8 mouse cellular contexts compared by ENCODE assay signal in the genomic region with DNA sequence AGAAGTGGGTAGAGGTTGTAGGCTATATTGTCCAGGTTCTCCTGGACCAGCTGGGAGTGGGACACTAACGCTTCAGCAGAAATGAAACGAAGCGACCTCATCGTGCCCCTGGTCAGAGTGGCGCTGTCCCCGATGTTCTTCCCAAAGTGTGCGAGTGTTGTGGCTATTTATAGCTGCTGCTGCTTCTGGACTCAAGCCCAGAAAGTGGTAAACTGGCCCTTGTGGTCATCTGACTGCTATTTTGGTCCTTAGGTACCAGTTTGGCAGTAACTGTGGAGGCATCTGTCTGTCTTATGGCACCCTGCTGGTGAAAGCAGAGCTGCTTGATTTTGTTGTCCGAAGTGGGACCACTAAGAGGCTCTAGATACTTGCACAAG. TPM values are rescaled to one million over a fixed set of nuclear protein-coding genes. Genes with fewer than 3 reads are reported as not detected.
DNase-seq lines count a peak whose midpoint lies in the region; ATAC-seq lines count a peak whose summit lies in the region.

A gene (minus strand): TSS at position 147 of the 377 bp plus-strand sequence.

- ATAC-seq in liver, embryonic 15.5 days (ENCODE audit: insufficient read depth) = 0 out of 2 replicates have a peak, but pooled peaks have one; percentile 25
- no peak for ATAC-seq in liver, embryonic 11.5 days (replicated peaks; ENCODE audit: low FRiP score)
- peak; percentile 73 for ATAC-seq in heart, embryonic 13.5 days (ENCODE audit: extremely low read depth, insufficient number of reproducible peaks, low FRiP score, low TSS enrichment)
- ATAC-seq in inflammation-experienced regulatory T-cells, adult 6 months = no peak

- no peak within 1 kb of the TSS for H3K27ac ChIP-seq in liver, embryonic 15.5 days (replicated peaks)
- H3K27ac ChIP-seq in liver, embryonic 11.5 days (ENCODE audit: low read depth, low read length) = no peak within 1 kb of the TSS
- H3K27ac ChIP-seq in heart, embryonic 13.5 days (replicated peaks) = peak within 1 kb of the TSS; percentile 92

- 64% methylated on average over 8 of the region's 8 CpGs for WGBS in liver, embryonic 15.5 days (ENCODE audit: insufficient replicate concordance)
- 85% methylated on average over 8 of the region's 8 CpGs for WGBS in liver, embryonic 11.5 days
- WGBS in heart, embryonic 13.5 days = 27% methylated on average over 8 of the region's 8 CpGs

- H3K9me3 ChIP-seq in liver, embryonic 15.5 days (replicated peaks) = no peaks in the 10 kb centered on the region
- H3K9me3 ChIP-seq in liver, embryonic 11.5 days (ENCODE audit: control insufficient read depth, low read length) = no peaks in the 10 kb centered on the region
- peaks cover 3% of the 10 kb centered on the region for H3K9me3 ChIP-seq in heart, embryonic 13.5 days

- H3K4me2 ChIP-seq in liver, embryonic 15.5 days = no peak within 1 kb of the TSS
- H3K4me2 ChIP-seq in liver, embryonic 11.5 days = no peak within 1 kb of the TSS
- peak within 1 kb of the TSS; percentile 67 for H3K4me2 ChIP-seq in heart, embryonic 13.5 days

- H3K27me3 ChIP-seq in liver, embryonic 15.5 days = no peaks in the 10 kb centered on the region
- no peaks in the 10 kb centered on the region for H3K27me3 ChIP-seq in liver, embryonic 11.5 days (replicated peaks; ENCODE audit: control insufficient read depth, insufficient read depth, low read length)
- H3K27me3 ChIP-seq in heart, embryonic 13.5 days (replicated peaks) = no peaks in the 10 kb centered on the region

- no peak within 1 kb of the TSS for H3K4me3 ChIP-seq in liver, embryonic 15.5 days (replicated peaks)
- H3K4me3 ChIP-seq in liver, embryonic 11.5 days (ENCODE audit: low read depth, low read length) = no peak within 1 kb of the TSS
- peak within 1 kb of the TSS; percentile 46 for H3K4me3 ChIP-seq in heart, embryonic 13.5 days

- no peak within 1 kb of the TSS for H3K9ac ChIP-seq in liver, embryonic 15.5 days
- H3K9ac ChIP-seq in liver, embryonic 11.5 days (ENCODE audit: low read depth, low read length) = no peak within 1 kb of the TSS
- peak within 1 kb of the TSS; percentile 74 for H3K9ac ChIP-seq in heart, embryonic 13.5 days

- peaks cover 23% of the 10 kb centered on the region for H3K36me3 ChIP-seq in liver, embryonic 15.5 days (replicated peaks)
- no peaks in the 10 kb centered on the region for H3K36me3 ChIP-seq in liver, embryonic 11.5 days (ENCODE audit: control insufficient read depth, insufficient read depth, low read length)
- H3K36me3 ChIP-seq in heart, embryonic 13.5 days = peaks cover 38% of the 10 kb centered on the region

- H3K4me1 ChIP-seq in liver, embryonic 15.5 days (replicated peaks) = 0 out of 2 replicates have a peak, but pooled peaks cover 6% of the 10 kb centered on the region
- H3K4me1 ChIP-seq in liver, embryonic 11.5 days (replicated peaks; ENCODE audit: control insufficient read depth, insufficient read depth, low read length) = no peaks in the 10 kb centered on the region
- peaks cover 32% of the 10 kb centered on the region for H3K4me1 ChIP-seq in heart, embryonic 13.5 days

- no peak for DNase-seq in liver, embryonic 11.5 days (ENCODE audit: low spot score)
- peak; percentile 46 for DNase-seq in cerebellum, adult 9-10 months
- DNase-seq in lung, postnatal 14 days = peak; percentile 9
- DNase-seq in urinary bladder, postnatal 14 days (ENCODE audit: low spot score) = no peak
- no peak for DNase-seq in frontal cortex, adult 2 months (ENCODE audit: extremely low spot score in 1 of 2, low spot score in 1 of 2)

RNA-seq across cellular contexts. Expression of the gene that starts here (rescaled TPM):
- polyA plus RNA-seq in liver, embryonic 15.5 days (2015; fragmentation: Nextera tagmentation; extraction: Ambion mirVana) = not detected in 2 replicates
- not detected in 2 replicates for polyA plus RNA-seq in liver, embryonic 11.5 days (2014; fragmentation: Nextera tagmentation; extraction: Ambion mirVana)
- polyA plus RNA-seq in heart, embryonic 13.5 days (2015; fragmentation: Nextera tagmentation; extraction: Ambion mirVana) = 2.6 and 3.2 TPM in 2 replicates
- polyA plus RNA-seq in inflammation-experienced regulatory T-cells, adult 6 months (2017; shearing (Covaris generic)) = not detected
- polyA plus RNA-seq in frontal cortex, adult 2 months (2012; rRNA removed) = 0.21 and 0.34 TPM in 2 replicates

Comparison
In these comparisons a context has a peak if more than half of its experiments do, and no peak if none do; other contexts are left out.
1. Peak in ATAC-seq in liver, embryonic 15.5 days; RNA of the gene not detected or under 1 TPM.
2. DNase-seq: peak in cerebellum, adult 9-10 months (single experiment) and lung, postnatal 14 days (single experiment); none in liver, embryonic 11.5 days (single experiment), urinary bladder, postnatal 14 days (single experiment) and frontal cortex, adult 2 months (0 of 2).